Mouse (Mus musculus): ENCODE data around the gene M6pr.
A peak's percentile ranks its signal among the peaks of the same experiment; 100 is the strongest.

The M6pr gene

DNA sequence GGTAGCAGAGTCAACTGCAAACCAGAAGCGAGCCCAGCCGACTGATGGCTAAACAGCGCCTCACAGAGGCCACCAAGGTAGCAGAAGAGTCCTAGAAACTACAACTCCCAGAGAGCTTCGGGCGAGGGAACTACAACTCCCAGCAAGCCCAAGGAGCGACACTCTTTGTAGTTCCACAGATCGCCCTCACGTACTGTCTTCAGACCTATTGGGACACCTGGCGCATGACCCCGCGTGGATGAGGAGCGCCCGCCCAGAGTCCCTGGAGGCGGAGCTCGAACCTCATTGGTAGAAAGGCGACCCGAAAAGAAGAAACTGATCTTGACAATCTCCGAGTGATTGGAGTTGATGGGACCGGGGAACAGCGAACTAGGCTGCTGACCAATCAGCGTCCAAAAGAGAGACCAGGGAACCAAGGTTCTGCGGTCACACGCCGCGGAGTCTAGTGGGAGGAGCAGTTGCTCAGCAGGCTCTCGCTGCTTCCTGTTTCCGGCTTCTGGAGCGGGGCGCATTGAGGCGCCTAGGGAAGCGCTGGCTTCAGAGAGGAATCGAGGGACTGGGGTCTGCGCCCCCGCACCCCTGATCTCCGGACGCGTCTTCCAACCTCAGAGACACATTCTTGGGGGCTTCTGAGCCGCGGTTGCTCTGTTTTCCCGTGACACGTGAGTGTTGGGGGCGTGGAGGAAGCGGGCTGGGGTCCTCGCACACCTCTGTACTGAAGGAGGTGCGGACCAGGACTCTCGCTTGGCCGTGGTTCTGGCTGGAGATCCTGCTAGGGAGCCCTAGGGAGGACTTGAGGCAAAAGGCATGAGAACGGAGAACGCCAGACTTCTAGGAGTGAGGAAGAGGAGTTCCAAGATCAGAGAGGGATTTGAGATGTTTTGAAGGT, at the start of gene M6pr:
Gene M6pr, plus strand, starts transcription at position 216 of the 889 bp plus-strand sequence.
- peak; percentile 95 to 99 for DNase-seq

DNA sequence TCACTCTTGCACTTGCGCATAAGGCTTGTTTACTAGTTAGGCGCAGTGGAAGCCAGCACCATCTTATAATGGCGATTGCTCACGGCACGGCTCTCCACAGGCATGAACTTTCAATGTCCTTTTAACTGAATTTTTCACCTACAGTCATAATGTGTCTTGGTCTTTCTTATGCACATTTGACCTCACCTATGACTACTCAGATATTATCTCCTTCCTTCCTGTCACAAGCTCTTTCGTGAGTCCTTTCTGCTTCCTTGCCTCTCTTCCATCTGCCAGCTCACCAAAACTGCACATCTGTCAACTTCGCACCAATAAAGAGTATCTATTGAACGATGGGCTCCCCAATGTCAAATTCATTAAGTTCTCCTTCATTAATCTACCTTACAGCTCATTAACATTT, 46.0 kb upstream of the M6pr start:
- DNase-seq, result no peak

DNA sequence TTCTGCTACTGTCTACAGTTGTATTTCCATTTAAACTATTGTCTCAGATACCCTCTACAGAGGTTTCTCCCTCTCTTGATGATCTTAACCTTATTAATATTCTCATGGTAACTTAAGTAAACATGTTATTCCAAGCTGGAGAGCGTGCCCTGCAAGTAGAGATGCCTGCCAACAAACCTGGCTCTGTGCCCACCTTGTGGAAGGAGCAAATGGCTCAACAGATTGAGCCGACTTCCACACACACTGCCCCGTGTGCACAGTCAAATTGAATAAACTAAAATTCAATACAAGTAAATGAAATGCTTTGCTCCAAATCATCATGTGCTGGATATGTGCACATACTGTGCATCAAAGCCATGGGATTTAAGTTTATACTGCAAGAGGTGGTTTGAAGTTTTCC, 40.0 kb upstream of the M6pr start:
- peak; percentile 55 to 85 for DNase-seq

DNA sequence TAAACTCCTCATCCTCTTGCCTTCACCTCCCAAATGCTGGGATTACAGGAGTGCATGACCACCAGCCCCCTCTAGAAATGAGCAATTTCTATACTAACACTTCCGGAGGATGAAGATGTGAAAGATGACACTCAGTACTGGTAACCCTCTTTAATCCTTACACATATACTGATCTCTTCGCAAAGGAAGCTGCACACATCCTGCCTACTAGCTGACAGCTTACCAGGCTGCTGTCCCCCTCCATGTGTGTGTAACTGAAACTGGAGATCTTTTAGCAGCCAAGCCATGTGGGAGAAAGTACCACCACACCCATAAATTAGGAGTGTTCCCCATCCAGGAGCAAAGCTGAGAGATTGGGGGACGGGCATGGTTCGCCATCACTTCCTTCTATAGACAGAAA, 39.4 kb upstream of the M6pr start:
- no peak for DNase-seq

DNA sequence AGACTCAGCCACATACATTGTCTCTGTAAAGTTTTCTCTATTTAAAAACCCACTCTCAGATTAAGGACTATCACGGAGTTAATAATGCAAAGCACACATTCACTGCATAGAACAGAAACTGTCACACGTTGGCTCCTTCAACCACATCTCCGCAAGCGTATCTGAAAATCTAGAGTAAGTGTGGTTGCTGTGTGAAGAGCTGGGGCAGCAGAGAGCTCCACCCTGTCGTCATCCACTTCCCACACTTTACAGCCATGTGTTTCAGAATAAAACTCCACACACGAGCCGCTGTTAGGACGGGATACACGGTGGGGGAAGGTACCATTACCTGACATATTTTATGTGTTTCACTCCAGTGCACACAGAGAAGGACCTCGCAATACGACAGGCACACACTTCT, 38.4 kb upstream of the M6pr start:
- DNase-seq, result no peak

DNA sequence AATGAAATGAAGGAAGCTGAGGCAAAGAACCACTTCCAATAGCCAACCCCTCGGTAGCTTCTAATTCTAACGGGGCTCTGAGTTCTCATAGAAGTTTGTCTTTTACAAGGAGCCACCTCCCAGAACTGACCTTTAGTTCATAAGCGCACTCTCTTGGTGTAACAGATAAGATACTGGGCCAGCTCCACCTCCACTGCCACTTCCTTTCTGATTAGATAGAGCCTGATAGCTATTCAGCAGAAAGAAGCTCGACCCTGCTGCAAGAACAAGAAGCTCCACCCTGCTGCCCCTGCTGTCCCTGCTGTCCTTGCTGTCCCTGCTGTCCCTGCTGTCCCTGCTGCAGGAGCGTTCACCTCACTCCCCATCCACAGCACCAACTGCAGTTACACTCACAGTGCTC, 34.0 kb upstream of the M6pr start:
- no peak for DNase-seq

DNA sequence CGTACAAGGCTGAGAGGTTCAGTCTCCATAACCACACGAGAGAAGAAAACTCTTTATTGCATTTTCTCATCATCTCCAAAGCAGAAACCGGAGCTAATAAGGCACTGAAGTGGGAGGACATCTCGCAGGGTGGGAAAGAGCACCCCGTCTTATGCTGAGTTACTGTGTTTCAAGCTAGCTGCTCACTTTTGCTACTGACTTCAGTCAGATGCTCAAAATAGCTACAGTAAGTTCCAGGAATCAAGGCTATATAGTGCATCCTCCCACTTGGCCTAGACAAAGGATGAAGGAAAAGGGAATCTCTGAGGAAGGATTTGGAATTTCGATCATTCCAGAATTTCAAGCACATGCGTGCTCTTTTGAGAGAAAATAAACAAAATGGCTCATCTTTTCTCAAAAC, 32.0 kb upstream of the M6pr start:
- DNase-seq, result no peak

DNA sequence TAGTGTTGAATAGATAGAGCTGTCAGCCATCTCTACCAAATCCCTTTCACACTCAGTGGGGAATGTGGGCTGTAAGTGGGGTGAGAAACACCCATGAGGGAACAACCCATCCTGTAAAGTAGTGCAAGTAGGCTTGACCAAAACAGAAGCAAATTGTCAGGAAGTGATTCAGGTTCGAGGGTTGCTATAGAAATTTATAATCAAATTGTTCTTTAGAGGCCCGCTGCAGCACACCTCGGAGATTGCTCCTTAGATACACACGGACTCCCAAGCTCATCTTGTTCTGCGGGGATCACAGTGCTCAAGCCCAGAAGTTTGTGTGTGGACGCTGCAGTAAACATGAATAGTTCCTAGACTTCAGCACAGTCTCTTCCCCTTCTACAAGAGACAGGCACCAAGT, 25.7 kb upstream of the M6pr start, which contains the start of gene Klrg1:
Gene Klrg1, minus strand, starts transcription at position 101 of the 400 bp plus-strand sequence.
- DNase-seq, result no peak

DNA sequence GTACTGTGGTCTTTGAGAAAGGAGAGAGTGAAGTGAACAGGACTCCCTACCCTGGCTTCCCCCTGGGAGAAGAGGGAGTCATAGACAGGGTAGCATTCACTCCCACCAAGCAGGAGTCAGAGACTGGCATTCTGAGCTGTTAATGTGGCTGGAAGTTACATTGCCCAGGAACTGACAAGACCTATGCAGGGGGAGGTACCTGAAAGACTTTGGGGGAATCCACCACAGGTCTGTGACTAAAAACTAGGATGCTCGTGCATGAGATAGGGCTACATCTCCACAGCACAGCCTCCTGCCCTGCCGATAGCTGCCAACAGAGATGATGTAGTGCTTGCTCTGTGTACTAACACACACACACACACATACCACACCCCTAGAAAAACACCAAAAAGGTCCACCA, 25.1 kb upstream of the M6pr start:
- no peak for DNase-seq

DNA sequence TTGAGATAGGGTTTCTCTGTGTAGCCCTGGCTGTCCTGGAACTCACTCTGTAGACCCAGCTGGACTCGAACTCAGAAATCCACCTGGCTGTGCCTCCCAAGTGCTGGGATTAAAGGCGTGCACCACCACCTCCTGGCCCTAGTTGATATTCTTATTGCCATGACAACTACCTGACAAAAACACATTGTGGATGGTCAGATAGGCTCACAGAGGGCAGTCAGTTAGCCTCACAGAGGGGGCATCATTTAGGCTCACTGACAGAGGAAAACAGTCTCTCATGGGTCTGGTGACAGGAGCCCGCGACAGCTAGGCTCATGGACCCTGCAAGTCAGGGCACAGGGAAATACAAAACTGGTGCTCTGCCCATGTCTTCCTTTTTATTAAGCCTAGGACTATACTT, 24.2 kb upstream of the M6pr start:
- no peak for DNase-seq

DNA sequence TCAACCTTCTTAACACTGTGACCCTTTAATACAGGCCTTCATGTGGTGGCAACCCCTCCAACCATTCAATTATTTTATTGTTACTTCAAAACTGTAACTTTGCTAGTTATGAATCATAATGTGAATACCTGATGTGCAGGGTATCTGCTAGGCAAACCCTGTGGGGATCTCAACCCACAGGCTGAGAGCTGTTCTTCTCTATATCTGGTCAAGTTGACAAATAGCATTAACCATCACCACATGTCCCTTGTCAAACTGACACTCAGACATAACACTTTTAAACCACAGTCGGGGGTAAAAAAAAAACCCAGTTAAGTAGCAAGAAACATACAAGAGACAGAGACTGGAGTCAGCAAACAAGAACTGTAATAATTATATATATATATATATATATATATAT, 23.7 kb upstream of the M6pr start:
- DNase-seq, result no peak

DNA sequence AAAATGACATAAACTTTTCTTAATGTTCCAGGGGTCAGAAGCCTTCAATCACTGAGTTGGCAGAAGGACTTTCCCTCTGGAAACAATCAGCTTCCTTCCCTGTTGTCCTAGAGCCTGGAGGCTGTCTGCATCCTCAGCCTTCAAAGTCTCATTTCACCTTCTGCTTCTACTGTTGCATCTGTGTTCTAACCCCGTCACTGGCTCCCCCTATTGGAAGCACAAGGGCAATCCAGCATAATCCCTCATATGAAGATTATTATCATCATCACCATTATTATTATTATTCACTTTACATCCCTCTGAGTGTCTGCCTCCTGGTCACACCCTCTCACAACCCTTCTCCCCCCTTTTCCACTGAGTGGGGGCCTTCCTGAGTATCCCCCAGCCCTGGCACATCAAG, 20.3 kb upstream of the M6pr start:
- no peak for DNase-seq

DNA sequence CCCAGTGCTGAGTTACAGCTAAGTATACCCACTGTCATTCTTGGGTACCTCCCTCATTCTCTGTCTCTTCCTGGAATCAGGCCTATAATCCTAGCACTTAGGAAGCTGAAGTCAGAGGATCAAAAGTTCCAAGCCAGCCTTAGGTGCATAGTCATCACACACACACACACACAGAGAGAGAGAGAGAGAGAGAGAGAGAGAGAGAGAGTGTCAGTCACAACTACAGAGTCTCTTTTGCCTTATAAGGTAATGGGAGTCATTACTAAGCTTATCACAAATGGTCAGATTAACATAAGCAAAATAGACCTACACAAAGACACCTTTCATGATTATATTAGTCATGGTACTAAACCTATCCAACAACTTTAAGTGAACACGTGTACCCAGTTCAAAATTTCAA, 19.2 kb upstream of the M6pr start:
- DNase-seq, result no peak

DNA sequence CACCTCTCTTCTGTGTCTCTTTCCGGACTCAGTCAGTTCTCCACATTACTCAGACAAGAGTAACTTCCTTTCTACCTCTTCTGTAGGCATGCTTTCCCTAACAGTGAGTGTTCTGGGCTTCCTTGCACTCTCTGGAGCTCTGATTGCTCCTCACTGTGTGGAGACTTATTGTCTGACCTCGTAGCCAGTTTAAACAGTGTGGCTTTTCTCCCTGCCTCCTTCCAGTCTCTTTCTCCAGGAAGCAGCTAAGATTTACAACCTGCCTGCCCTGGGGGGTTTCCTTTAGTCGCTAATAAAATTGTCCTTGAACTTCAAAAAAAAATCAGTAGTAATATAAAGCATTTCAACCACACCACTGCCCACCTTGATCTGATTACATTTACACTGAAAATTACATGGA, 18.3 kb upstream of the M6pr start:
- no peak for DNase-seq

DNA sequence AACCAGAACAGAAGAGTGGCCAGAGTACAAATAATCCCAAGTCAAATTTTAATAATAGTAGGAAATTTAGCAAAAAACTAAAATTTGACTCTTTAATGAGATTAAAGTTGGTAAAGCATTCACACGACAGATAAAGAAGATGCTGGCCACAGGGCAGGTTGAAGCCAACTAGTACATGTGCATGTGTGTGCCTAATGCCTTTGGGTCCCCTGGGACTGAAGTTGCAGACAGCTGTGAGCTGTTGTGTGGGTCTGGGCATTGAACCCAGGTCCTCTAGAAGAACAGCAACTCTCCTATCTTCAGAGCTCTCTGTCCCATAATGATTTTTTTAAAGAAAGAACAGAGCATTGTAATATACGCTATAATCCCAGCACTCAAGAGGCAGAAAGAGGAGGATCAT, 17.3 kb upstream of the M6pr start:
- no peak for DNase-seq

DNA sequence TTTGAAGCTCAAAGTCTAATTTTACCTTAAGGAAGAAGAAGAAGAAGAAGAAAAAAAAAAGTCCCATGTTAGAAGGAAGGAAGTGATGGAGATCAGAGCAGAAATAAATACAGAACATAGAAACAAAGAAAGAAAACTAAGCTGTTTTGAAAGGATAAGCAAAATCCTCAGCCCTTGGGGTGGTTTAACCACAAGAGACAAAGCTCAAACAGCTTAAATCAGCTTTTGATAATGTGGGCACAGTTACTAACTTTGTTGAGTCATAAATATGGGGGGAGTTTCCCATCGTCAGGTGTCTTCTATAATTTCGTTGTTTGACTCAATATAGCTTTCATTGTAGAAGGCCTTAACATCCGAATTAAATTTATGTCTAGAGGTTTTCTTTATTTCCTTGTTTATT, 16.8 kb upstream of the M6pr start:
- no peak for DNase-seq

DNA sequence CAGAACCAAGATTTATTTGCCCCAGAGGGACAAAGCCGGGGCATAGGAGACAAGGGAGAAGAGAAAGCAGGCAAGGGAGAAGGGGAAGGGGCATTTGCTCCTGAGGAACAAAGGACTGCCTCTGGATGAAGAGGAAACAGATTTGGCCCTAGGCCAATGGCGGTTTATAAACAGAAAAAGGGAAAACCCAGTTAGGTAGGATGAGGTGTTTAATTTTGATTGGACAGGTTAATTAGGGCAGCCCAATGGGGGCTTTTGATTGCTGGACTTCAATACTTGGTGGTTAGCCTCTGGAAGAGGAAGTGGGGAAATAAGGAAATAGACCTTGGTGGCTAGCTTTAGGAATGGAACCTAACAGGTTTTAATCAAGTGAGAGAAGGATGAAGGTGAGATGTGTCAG, 16.3 kb upstream of the M6pr start:
- no peak for DNase-seq

DNA sequence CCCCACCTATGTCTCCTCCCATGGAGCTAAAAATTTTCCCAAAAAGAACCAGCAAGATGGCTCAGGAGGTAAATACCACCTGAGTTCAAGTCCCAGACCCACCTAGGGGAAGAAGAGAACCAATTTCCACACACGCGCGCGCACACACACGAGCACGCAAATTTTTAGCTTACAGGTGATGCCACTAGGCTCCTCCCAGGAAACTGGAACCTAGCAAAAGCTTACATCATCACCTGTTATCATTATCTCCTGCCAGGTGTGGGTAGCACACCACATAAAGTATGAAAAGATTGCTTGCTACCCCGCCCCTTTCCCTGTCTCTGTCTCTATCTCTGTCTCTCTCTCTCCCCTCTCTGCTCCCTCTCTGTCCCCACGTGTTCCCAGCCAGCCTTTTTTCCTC, 15.4 kb upstream of the M6pr start:
- no peak for DNase-seq

DNA sequence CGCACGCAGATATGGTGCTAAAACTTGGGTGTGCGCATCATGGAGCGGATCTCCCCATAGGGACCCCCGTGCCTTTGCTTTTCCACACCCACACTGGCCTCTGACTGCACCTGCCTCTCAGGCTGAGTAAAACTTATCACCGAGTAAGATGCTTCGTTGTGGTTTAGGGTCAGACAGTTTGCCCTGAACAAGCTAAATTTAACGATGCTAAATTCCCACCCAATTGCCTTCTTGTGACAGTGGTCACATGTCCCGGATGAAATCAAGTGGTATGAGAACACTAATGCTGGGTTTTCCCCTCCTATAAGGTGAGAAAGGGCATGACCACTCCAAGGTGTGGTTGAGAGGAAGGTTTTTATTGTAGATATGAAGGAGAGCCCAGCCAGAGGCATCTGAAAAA, 14.7 kb upstream of the M6pr start:
- no peak for DNase-seq

DNA sequence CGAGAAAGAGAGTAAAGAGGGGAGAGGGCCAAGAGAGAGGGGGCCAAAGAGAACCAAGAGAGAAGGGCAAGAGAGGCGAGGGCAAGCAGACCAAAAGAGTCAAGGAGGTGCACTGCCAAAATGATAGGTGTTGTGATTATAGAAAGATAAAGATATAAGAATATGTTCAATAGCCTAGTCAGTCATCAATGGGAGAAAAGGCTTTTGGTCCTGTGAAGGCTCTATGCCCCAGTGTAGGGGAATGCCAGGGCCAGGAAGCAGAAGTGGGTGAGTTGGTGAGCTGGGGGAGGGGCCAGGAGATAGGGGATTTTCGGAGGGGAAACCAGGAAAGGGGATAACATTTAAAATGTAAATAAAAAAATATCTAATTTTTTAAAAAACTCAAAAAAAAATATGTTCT, 14.2 kb upstream of the M6pr start:
- DNase-seq, result no peak

DNA sequence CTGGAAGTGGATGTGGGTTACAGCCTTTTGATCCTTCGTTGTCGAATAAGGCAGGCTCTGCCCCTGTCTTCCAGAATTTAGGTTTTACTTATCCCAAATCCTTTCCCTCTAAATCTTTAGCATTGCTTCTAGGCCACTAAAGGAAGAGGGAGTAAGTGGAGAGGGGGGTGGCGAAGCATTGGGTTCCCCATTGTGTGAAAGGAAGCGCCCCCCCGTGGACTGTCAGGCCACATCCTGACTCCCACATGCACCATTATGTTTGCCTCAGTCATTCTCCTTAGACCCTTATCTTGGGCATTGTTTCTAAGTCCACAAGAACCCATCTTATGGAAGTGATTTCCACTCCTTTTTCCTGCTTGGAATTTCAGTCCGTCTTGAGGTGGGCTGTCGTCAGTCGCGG, 13.3 kb upstream of the M6pr start:
- DNase-seq, result no peak

DNA sequence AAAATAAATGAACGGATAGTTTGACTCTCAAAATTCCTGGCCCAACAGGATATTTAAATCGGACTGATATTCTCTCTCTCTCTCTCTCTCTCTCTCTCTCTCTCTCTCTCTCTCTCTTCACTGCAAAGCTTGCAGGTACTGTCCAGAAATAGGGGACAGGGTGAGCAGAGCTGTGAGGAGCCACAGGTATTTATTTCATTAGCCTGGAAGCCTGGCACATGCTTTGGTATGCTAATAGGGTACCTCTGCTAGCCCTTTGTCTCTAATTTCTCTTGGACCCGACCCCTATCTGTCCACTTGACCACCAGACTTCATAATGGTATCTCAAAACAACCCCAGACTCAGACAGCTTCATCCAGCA, 11.6 kb upstream of the M6pr start:
- no peak for DNase-seq

DNA sequence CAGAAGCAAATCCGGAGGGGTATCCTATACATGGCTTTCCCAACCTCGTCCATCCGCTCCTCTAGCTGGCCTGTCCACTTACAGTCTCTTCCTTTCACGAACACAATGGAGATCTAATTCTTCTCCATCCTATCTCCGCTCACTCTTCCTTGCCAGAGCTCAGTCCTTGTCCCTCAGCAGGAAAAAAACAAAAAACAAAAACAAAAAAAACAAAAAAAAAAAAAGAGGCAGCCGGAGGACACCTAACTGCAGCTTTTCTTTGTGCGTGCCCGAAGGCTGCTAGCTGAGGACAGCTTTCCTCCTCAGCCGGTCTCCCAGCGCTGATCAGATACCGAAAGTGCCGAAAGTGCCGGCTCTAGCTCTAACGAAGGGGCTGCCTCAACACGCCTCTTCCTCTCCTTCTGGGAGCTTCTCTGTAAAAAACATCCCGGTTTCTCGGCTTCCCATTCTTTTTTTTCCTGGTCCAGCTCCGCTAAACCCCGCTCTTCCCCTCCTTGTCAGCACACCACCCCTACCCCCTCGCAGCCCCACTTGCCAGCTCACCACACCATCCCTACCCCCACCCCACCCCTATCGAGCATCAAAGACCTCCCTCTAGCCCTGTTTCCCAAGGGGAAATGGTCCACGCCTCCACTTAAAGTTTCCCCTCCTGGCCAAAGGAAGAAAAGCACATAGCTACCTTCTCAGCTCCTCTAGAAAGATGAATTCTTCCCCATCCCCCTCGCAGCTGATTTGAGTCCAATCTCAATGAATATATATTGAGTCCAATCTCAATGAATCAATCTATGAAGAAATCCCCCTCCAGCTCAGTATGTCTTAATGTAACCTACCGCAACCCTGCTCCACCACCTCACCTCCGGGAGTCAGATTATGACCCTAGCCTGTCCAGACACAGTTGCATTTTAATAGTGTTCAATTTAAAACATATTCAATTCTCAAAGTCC, 11.0 kb upstream of the M6pr start:
- no peak for DNase-seq

DNA sequence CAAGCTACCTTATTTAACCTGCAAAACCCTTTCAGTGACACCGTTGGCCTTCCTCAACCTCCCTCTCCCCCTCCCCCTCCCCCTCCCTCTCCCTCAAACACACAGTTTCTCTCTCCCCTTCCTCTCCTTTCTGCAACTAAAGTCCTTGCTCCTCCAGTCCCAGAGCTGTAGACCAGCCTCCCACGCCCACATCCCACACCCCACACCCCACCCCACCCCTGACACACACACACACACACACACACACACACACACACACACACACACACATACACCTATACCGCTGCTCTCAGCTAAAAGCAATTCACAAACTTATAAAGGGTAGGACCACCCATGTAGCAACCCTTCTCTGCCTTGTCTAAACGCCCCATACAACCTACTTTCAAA, 10.3 kb upstream of the M6pr start:
- DNase-seq, result no peak
